ENCODE assay signal across 9 mouse cellular contexts in the genomic region with DNA sequence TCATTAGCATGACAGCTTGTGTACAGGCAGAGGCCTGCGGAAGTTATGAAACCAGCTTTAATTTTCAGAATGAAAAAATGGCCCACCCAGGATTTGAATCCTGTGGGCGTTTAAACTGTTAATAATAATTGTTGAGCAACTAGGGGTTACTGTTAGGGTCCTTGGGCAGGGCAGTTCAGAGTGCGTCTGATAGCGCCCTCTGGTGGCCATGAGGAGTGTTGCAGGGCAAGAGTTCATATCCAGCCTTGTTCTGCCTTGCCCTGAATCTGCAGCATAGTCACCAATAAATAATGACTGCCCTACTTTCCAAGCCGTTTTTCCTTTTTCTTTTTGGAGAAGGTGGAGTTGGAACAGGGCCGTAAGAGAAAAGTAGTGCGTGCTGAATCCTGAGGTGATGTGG. TPM values are rescaled to one million over a fixed set of nuclear protein-coding genes. Genes with fewer than 3 reads are reported as not detected.
A peak's percentile ranks its signal among the peaks of the same experiment; 100 is the strongest.
DNase-seq lines count a peak whose midpoint lies in the region; ATAC-seq and TF ChIP-seq lines count a peak whose summit lies in the region.
"Had no signal": no experiment of that assay in that cellular context is flagged by ENCODE, and none has a peak within 500 bp of the region (broad histone marks: within the 10 kb centered on the region; RNA-seq: fewer than 3 reads in every experiment).

No protein-coding gene starts in this region.

- H3K4me3 ChIP-seq in bone marrow macrophage, adult 2 months (ENCODE audit: insufficient read depth, low read length) = no peak overlapping the region
- H3K4me3 ChIP-seq in stomach, embryonic 16.5 days (replicated peaks; ENCODE audit: low read length) = no peak overlapping the region

- no peak overlapping the region for H3K27ac ChIP-seq in bone marrow macrophage, adult 2 months (ENCODE audit: insufficient read depth, low read depth, low read length)
- H3K27ac ChIP-seq in stomach, embryonic 16.5 days (ENCODE audit: low read length) = peak overlapping the region; percentile 34; the same call in 1 of the 2 replicates

- no peaks in the 10 kb centered on the region for H3K27me3 ChIP-seq in stomach, embryonic 16.5 days (ENCODE audit: control insufficient read depth, insufficient read depth, low read length)

- 20% methylated on average over 7 of the region's 7 CpGs for WGBS in stomach, embryonic 16.5 days

- ATAC-seq in stomach, embryonic 16.5 days (ENCODE audit: insufficient read depth, low FRiP score) = no peak

- peak; percentile 99 for TF ChIP-seq CTCF in bone marrow macrophage, adult 2 months (IDR thresholded peaks at IDR 0.05; ENCODE audit: low read depth, low read length)

- no peaks in the 10 kb centered on the region for H3K36me3 ChIP-seq in stomach, embryonic 16.5 days (ENCODE audit: control insufficient read depth, insufficient read depth, low read length)

- DNase-seq in gastrocnemius, adult 18-20 months (ENCODE audit: low spot score) = peak; percentile 47
- DNase-seq in gastrocnemius, postnatal 25 days = no peak
- peak; percentile 86 for DNase-seq in CD4-positive, CD25-positive, alpha-beta regulatory T cell, adult 2 months (ENCODE audit: low read depth, low spot score)
- peak; percentile 20 to 37 for DNase-seq in gastrocnemius, adult 8-10 months (ENCODE audit: low spot score in 2 of 2)
- peak; percentile 50 to 67 for DNase-seq in layer of hippocampus, postnatal 10 days (ENCODE audit: low spot score in 2 of 2)
- DNase-seq in mesoderm, embryonic 11.5 days (ENCODE audit: low read depth, low spot score) = peak; percentile 68

- H3K4me2 ChIP-seq in stomach, embryonic 16.5 days (ENCODE audit: low read depth, low read length) = no peak overlapping the region

- no peaks in the 10 kb centered on the region for H3K4me1 ChIP-seq in bone marrow macrophage, adult 2 months (ENCODE audit: control insufficient read depth, insufficient read depth, low read length)
- H3K4me1 ChIP-seq in stomach, embryonic 16.5 days (ENCODE audit: control insufficient read depth, insufficient read depth, low read length) = no peaks in the 10 kb centered on the region

- TF ChIP-seq POLR2A in bone marrow macrophage, adult 2 months (IDR thresholded peaks at IDR 0.05; ENCODE audit: borderline replicate concordance, low read depth, low read length) = no peak

- H3K9me3 ChIP-seq in stomach, embryonic 16.5 days (replicated peaks; ENCODE audit: control insufficient read depth, low read length) = no peaks in the 10 kb centered on the region

- no peak overlapping the region for H3K9ac ChIP-seq in stomach, embryonic 16.5 days (ENCODE audit: low read length)

RNA-seq across cellular contexts. Expression of gene Lypd3, which starts 17.3 kb away (rescaled TPM):
- not detected for total RNA-seq in gastrocnemius, adult 18-20 months (2021)
- not detected for total RNA-seq in gastrocnemius, postnatal 25 days (2021)
- polyA plus RNA-seq in bone marrow macrophage, adult 2 months (2012; ENCODE audit: insufficient read depth, insufficient read length, missing spikeins) = not detected in 2 replicates
- total RNA-seq in gastrocnemius, adult 8-10 months (2022) = not detected
- under 1 TPM; 0.20 to 0.64 TPM for total RNA-seq in layer of hippocampus, postnatal 10 days (2021)
- polyA plus RNA-seq in stomach, embryonic 16.5 days (2015; fragmentation: Nextera tagmentation; extraction: Ambion mirVana) = 95.4 and 131 TPM in 2 replicates

RNA-seq across cellular contexts. Expression of gene Tex101, which starts 22.8 kb away (rescaled TPM):
- total RNA-seq in gastrocnemius, adult 18-20 months (2021) = not detected
- total RNA-seq in gastrocnemius, postnatal 25 days (2021) = not detected
- not detected in 2 replicates for polyA plus RNA-seq in bone marrow macrophage, adult 2 months (2012; ENCODE audit: insufficient read depth, insufficient read length, missing spikeins)
- total RNA-seq in gastrocnemius, adult 8-10 months (2022) = not detected
- total RNA-seq in layer of hippocampus, postnatal 10 days (2021) = not detected
- not detected in 2 replicates for polyA plus RNA-seq in stomach, embryonic 16.5 days (2015; fragmentation: Nextera tagmentation; extraction: Ambion mirVana)
- total RNA-seq: left cerebral cortex, postnatal 25 days had no signal

RNA-seq across cellular contexts. Expression of gene Phldb3, which starts 43.1 kb away (rescaled TPM):
- total RNA-seq in gastrocnemius, adult 18-20 months (2021) = under 1 TPM; 0.34 to 0.64 TPM
- total RNA-seq in gastrocnemius, postnatal 25 days (2021) = under 1 TPM; 0.59 to 0.70 TPM
- 7.2 and 7.6 TPM in 2 replicates for polyA plus RNA-seq in bone marrow macrophage, adult 2 months (2012; ENCODE audit: insufficient read depth, insufficient read length, missing spikeins)
- total RNA-seq in gastrocnemius, adult 8-10 months (2022) = under 1 TPM; 0.27 to 0.75 (median 0.61) TPM
- total RNA-seq in layer of hippocampus, postnatal 10 days (2021) = under 1 TPM; 0.37 to 0.60 TPM
- polyA plus RNA-seq in stomach, embryonic 16.5 days (2015; fragmentation: Nextera tagmentation; extraction: Ambion mirVana) = 0.70 and 0.72 TPM in 2 replicates

RNA-seq across cellular contexts. Expression of gene BC049730, which starts 55.4 kb away (rescaled TPM):
- not detected for total RNA-seq in gastrocnemius, adult 18-20 months (2021)
- total RNA-seq in gastrocnemius, postnatal 25 days (2021) = not detected
- polyA plus RNA-seq in bone marrow macrophage, adult 2 months (2012; ENCODE audit: insufficient read depth, insufficient read length, missing spikeins) = not detected in 2 replicates
- total RNA-seq in gastrocnemius, adult 8-10 months (2022) = not detected
- total RNA-seq in layer of hippocampus, postnatal 10 days (2021) = not detected
- not detected in 2 replicates for polyA plus RNA-seq in stomach, embryonic 16.5 days (2015; fragmentation: Nextera tagmentation; extraction: Ambion mirVana)
- total RNA-seq: left cerebral cortex, postnatal 25 days had no signal
